Mouse (Mus musculus) hindbrain, postnatal 0 days (tissue): Measurements from ENCODE around the gene Dpp4. TPM values are rescaled to one million over a fixed set of nuclear protein-coding genes. Genes with fewer than 3 reads are reported as not detected.

ENCODE experiments used
- ATAC-seq: fragments of 200-750 bp; cut with Nextera tagmentation; 2 replicates; pipeline ENCODE4 v1.8.0; 2017; ENCODE audit warnings: mild to moderate bottlenecking, moderate TSS enrichment, moderate library complexity
- DNase-seq: peaks from one replicate; pipeline ENCODE4 v3.0.0-alpha.2; 2015; ENCODE audit warnings: low spot score
- H3K27ac ChIP-seq: fragments of 300-500 bp; sonication (generic); 2 replicates; pipeline ENCODE4 v1.5.1; 2014; ENCODE audit warnings: mild to moderate bottlenecking
- H3K27me3 ChIP-seq: fragments of 300-500 bp; sonication (generic); 2 replicates; pipeline ENCODE4 v1.6.1; 2014; ENCODE audit warnings: low read length, mixed read lengths; ENCODE audit not compliant: insufficient read depth
- H3K36me3 ChIP-seq: fragments of 300-500 bp; sonication (generic); 2 replicates; pipeline ENCODE4 v1.6.1; 2014; ENCODE audit warnings: low read length, mixed read lengths; ENCODE audit not compliant: insufficient read depth
- H3K4me1 ChIP-seq: fragments of 300-500 bp; sonication (generic); 2 replicates; pipeline ENCODE4 v1.6.1; 2014; ENCODE audit warnings: antibody characterized with exemption, low read length, mixed read lengths; ENCODE audit not compliant: insufficient read depth
- H3K4me2 ChIP-seq: fragments of 300-500 bp; sonication (generic); 2 replicates; pipeline ENCODE4 v1.6.1; 2014; ENCODE audit warnings: low read depth, mild to moderate bottlenecking, low read length, moderate library complexity, mixed read lengths
- H3K4me3 ChIP-seq: fragments of 300-500 bp; sonication (generic); 2 replicates; pipeline ENCODE4 v1.5.1; 2014; ENCODE audit warnings: low read length
- H3K9ac ChIP-seq: fragments of 300-500 bp; sonication (generic); replicated peaks from 2 replicates; pipeline ENCODE4 v1.6.1; 2014; ENCODE audit warnings: mild to moderate bottlenecking, low read length, moderate library complexity, mixed read lengths
- H3K9me3 ChIP-seq: fragments of 300-500 bp; sonication (generic); 2 replicates; pipeline ENCODE4 v1.6.1; 2016; ENCODE audit warnings: low read length, mixed read lengths
- CTCF ChIP-seq: IDR thresholded peaks from 2 replicates; pipeline ENCODE4 v1.5.1; 2016; ENCODE audit warnings: antibody characterized with exemption, control low read depth, low read depth
- WGBS: fragments of 180-500 bp; shearing (Covaris S2); extraction: QIAGEN DNeasy Blood & Tissue Kit; methylation state at CpG from one replicate; pipeline ENCODE4 v1.1.7; 2014; 5-methylcytosine and 5-hydroxymethylcytosine counted together
- polyA plus RNA-seq: library from polyadenylated mRNA; unstranded; fragments of >200 nt; fragmentation: Nextera tagmentation; extraction: Ambion mirVana; gene quantifications from 2 replicates; pipeline ENCODE4 v1.2.1, GENCODE M21; 2015
- total RNA-seq: library from RNA; depleted of rRNA; stranded (reverse); fragments of >200 nt; gene quantifications from 2 replicates; pipeline ENCODE4 v1.2.3, GENCODE M21; 2014

Dpp4 gene
- total and polyA plus RNA-seq, 2 experiments from 2014 or later: 2.3 to 5.0 TPM

DNA sequence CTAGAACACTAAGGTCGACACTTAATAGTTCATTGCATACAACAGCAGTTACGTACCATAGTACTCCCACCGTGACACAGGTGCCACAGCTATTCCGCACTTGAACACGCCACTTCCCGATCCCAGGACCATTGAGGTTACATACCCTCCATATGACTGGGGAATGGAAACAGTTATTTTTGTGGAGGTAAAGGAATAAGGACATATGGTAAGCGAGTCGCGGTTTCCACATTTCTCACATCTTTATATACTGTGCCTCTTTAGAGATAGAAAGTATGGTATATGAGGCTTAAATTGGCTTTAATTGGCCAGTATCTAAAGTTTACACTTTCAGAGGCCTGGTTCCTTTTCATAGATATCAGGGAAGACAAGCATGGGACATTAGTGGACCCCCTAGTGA lies 64.3 kb downstream of the Dpp4 start:
- no peaks in the 10 kb centered on the region for H3K27me3 ChIP-seq
- WGBS: 93% methylated on average over 9 of the region's 9 CpGs

GRCm38 (mm10) chr2:62346771-62347170 lies 65.3 kb downstream of the Dpp4 start:
- no peaks in the 10 kb centered on the region for H3K9me3 ChIP-seq
- DNase-seq (peak; percentile 37), ATAC-seq (no peak)
- no peaks in the 10 kb centered on the region; the same call in 1 of the 2 replicates for H3K4me1 ChIP-seq
- no peak overlapping the region for H3K4me2 ChIP-seq
- H3K9ac ChIP-seq: no peak overlapping the region
- TF ChIP-seq CTCF: peak; percentile 28
- 4% methylated on average over 1 of the region's 1 CpGs for WGBS
- H3K27me3 ChIP-seq: no peaks in the 10 kb centered on the region
- H3K27ac ChIP-seq: no peak overlapping the region
- no peaks in the 10 kb centered on the region for H3K36me3 ChIP-seq
- no peak overlapping the region for H3K4me3 ChIP-seq

More for the DNA sequence above, 64.3 kb downstream of the Dpp4 start:
- ATAC-seq (no peak), DNase-seq (no peak)
- no peaks in the 10 kb centered on the region for H3K4me1 ChIP-seq
- no peak overlapping the region for H3K27ac ChIP-seq
- TF ChIP-seq CTCF: no peak
- H3K9me3 ChIP-seq: no peaks in the 10 kb centered on the region
- H3K36me3 ChIP-seq: no peaks in the 10 kb centered on the region
- no peak overlapping the region for H3K9ac ChIP-seq
- no peak overlapping the region for H3K4me2 ChIP-seq
- no peak overlapping the region for H3K4me3 ChIP-seq

DNA sequence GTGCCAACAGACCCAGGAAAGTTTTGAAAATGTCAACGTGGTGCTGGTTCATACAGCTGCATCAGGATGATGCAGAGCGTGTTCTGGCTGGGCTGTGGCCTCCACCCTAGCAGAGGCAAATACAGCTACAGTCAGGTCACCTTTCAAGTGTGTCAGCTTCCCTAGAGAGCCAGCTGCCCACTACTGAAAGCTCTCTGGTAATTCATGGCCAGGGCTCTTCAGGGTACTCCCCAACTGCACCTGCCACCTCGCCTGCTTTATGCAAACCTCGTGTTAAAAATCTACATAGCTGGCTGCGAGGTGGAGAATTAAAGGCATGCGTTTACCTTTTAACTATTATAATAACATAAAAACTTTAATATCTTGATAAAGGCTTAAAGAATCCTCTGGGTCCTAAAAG lies 67.7 kb downstream of the Dpp4 start:
- no peak overlapping the region for H3K4me2 ChIP-seq
- no peaks in the 10 kb centered on the region; the same call in 1 of the 2 replicates for H3K4me1 ChIP-seq
- no peak overlapping the region for H3K4me3 ChIP-seq
- no peak overlapping the region for H3K9ac ChIP-seq
- WGBS: 64% methylated on average over 6 of the region's 6 CpGs
- DNase-seq: no peak
- H3K9me3 ChIP-seq: no peaks in the 10 kb centered on the region
- no peak for TF ChIP-seq CTCF
- no peaks in the 10 kb centered on the region for H3K36me3 ChIP-seq
- no peak for ATAC-seq
- no peak overlapping the region for H3K27ac ChIP-seq
- no peaks in the 10 kb centered on the region for H3K27me3 ChIP-seq

- Histone ChIP-seq H3K4me3 (no peak overlapping the region), H3K27me3 (no peaks in the 10 kb centered on the region), H3K27ac (no peak overlapping the region), H3K9ac (no peak overlapping the region), H3K4me2 (peak overlapping the region; percentile 38), H3K4me1 (no peaks in the 10 kb centered on the region; the same call in 1 of the 2 replicates), H3K9me3 (no peaks in the 10 kb centered on the region), H3K36me3 (no peaks in the 10 kb centered on the region)
- DNase-seq (peak; percentile 51), ATAC-seq (peak; percentile 48)
- no peak for TF ChIP-seq CTCF
- 21% methylated on average over 14 of the region's 14 CpGs for WGBS
These were observed 70.3 kb downstream of the Dpp4 start for GRCm38 (mm10) chr2:62341734-62342128.

DNA sequence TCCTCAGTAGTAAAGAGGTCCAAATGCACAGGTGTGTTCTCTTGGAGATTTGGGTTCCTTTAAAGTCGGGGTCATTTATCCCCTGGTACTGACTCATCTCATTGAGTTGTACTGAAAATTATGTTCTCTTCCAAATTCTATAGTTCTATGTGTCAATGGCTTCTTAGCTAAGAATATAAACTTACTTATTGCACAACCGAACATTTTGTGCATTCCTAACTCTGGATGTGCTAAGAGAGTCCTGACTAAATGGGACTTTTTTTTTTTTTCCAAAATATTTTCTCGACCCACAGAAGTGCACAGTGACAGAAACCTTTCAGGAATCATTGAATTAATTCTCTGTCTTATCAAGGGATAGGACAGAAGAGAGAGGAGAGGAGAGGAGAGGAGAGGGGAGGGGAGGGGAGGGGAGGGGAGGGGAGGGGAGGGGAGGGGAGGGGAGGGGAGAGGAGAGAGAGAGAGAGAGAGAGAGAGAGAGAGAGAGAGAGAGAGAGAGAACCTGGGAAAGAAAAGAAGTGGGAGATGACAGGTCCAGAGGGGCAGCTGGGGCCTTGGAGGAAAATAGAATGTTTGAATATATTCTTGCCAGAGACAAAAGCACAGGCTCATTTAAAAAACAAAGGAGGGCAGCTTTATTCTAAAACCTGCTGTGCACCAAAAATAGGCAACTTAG lies 70.8 kb downstream of the Dpp4 start:
- Histone ChIP-seq H3K27me3 (no peaks in the 10 kb centered on the region), H3K9ac (no peak overlapping the region), H3K9me3 (no peaks in the 10 kb centered on the region), H3K4me1 (no peaks in the 10 kb centered on the region; the same call in 1 of the 2 replicates), H3K36me3 (no peaks in the 10 kb centered on the region), H3K4me2 (peak overlapping the region; percentile 38), H3K4me3 (no peak overlapping the region), H3K27ac (no peak overlapping the region)
- no peak for TF ChIP-seq CTCF
- no peak for ATAC-seq
- 66% methylated on average over 3 of the region's 3 CpGs for WGBS
- no peak for DNase-seq

GRCm38 (mm10) chr2:62339222-62339944 lies 72.6 kb downstream of the Dpp4 start:
- TF ChIP-seq CTCF: no peak
- no peaks in the 10 kb centered on the region; the same call in 1 of the 2 replicates for H3K4me1 ChIP-seq
- H3K27ac ChIP-seq: no peak overlapping the region
- 58% methylated on average over 4 of the region's 4 CpGs for WGBS
- ATAC-seq (no peak), DNase-seq (no peak)
- H3K4me2 ChIP-seq: no peak overlapping the region
- H3K9ac ChIP-seq: no peak overlapping the region
- H3K9me3 ChIP-seq: no peaks in the 10 kb centered on the region
- H3K4me3 ChIP-seq: no peak overlapping the region
- no peaks in the 10 kb centered on the region for H3K36me3 ChIP-seq
- H3K27me3 ChIP-seq: no peaks in the 10 kb centered on the region

- TF ChIP-seq CTCF: no peak
- 90% methylated on average over 7 of the region's 7 CpGs for WGBS
- no peaks in the 10 kb centered on the region for H3K9me3 ChIP-seq
These were observed 74.9 kb downstream of the Dpp4 start for GRCm38 (mm10) chr2:62337086-62337485.

More at GRCm38 (mm10) chr2:62337086-62337485, 74.9 kb downstream of the Dpp4 start:
- Histone ChIP-seq H3K4me3 (no peak overlapping the region), H3K4me2 (no peak overlapping the region), H3K4me1 (no peaks in the 10 kb centered on the region; the same call in 1 of the 2 replicates), H3K27me3 (no peaks in the 10 kb centered on the region), H3K27ac (no peak overlapping the region), H3K36me3 (no peaks in the 10 kb centered on the region), H3K9ac (no peak overlapping the region)
- DNase-seq: no peak
- ATAC-seq: no peak
